Mouse (Mus musculus): Measurements from ENCODE around the gene Gm3448. TPM values are rescaled to one million over a fixed set of nuclear protein-coding genes. Genes with fewer than 3 reads are reported as not detected.
"Not testable (repeated sequence)": the region's sequence is repeated elsewhere in the genome, so short reads cannot be mapped to it uniquely, and the experiment has no call there.

The Gm3448 gene
- polyA plus RNA-seq, 1 experiment from 2014 or later = 4.0 TPM

- peak; percentile 33 for ATAC-seq (replicated peaks; ENCODE audit: low FRiP score)
- under 1% methylated on average over 4 of the region's 7 CpGs for WGBS
- not testable (repeated sequence) for H3K4me2 ChIP-seq
These were observed 63.5 kb downstream of the Gm3448 start for GRCm38 (mm10) chr17:14977718-14978361.

DNA sequence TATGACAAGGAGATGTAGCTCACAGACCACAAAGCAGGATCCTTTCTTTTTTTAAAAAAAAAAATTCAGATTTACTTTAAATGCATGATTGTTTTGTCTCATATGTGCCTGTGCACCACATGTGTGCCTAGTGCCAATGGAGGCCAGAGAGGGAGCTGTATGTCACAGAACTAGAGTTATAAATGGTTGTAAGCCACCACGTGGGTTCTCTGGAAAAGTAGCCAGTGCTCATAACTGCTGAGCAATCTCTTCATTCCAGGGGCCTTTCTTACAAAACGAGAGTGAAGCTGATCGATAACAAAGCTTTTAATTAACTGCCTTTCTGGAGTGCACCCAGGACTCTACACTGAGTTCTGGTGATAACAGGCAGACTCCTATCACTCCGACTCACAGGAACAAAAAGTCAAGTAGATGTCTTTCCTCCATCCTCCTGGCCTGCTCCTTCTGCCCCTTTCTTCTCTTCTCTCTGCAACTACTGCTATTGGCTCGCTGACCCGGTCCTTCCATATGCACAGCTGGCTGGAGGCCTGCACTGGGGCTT lies 72.9 kb downstream of the Gm3448 start:
- not testable (repeated sequence) for ATAC-seq (replicated peaks; ENCODE audit: low FRiP score); H3K36me3 ChIP-seq; H3K9me3 ChIP-seq (replicated peaks); H3K27me3 ChIP-seq; H3K4me2 ChIP-seq; H3K4me3 ChIP-seq (replicated peaks); H3K27ac ChIP-seq; H3K9ac ChIP-seq; H3K4me1 ChIP-seq
- WGBS = no CpG with 5 or more reads among the region's 6 CpGs

More at GRCm38 (mm10) chr17:14977718-14978361, 63.5 kb downstream of the Gm3448 start:
- 0 out of 2 replicates have a peak overlapping the region, but pooled peaks have one; percentile 17 for H3K4me3 ChIP-seq (replicated peaks)
- H3K27me3 ChIP-seq; H3K9ac ChIP-seq; H3K27ac ChIP-seq; H3K36me3 ChIP-seq; H3K4me1 ChIP-seq; H3K9me3 ChIP-seq (replicated peaks): not testable (repeated sequence)

GRCm38 (mm10) chr17:14961557-14962154 lies 79.7 kb downstream of the Gm3448 start:
- WGBS = no CpG with 5 or more reads among the region's 44 CpGs
- not testable (repeated sequence) for H3K4me3 ChIP-seq (replicated peaks); H3K27me3 ChIP-seq; H3K4me1 ChIP-seq; H3K27ac ChIP-seq; H3K9me3 ChIP-seq (replicated peaks); H3K9ac ChIP-seq; H3K4me2 ChIP-seq
- ATAC-seq (replicated peaks; ENCODE audit: low FRiP score) = peak; percentile 92
- H3K36me3 ChIP-seq = peaks cover 13% of the 10 kb centered on the region

GRCm38 (mm10) chr17:14960951-14961556 lies 80.3 kb downstream of the Gm3448 start, which contains the start of gene Phf10:
Gene Phf10 (minus strand): TSS chr17:14961273.
- under 1% methylated on average over 46 of the region's 100 CpGs for WGBS
- Histone ChIP-seq H3K4me3 (replicated peaks) (peak within 1 kb of the TSS; percentile 78), H3K27ac (peak within 1 kb of the TSS; percentile 82), H3K36me3 (peaks cover 16% of the 10 kb centered on the region), H3K4me2 (peak within 1 kb of the TSS; percentile 80), H3K9ac (peak within 1 kb of the TSS; percentile 58)
- peak; percentile 86 for ATAC-seq (replicated peaks; ENCODE audit: low FRiP score)
- H3K27me3 ChIP-seq; H3K4me1 ChIP-seq; H3K9me3 ChIP-seq (replicated peaks): not testable (repeated sequence)

DNA sequence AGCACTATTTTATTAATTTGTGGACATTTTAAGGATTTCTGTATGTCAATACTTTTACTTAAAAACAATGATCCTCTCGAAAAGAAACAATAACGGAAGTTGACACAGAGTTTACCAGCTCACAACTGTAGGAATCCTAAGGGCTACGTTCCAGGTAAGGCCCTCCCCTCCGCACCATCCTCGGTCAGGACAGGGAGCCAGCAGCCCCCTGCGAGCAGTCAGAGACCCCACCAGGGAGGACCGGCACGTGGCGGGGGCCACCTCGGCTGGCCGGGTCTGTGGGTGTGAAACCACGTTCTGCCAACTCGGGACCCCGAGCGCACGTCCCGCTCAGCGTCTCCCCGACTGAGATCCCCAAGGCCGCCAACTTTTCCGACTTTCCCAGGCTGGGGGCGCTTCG lies 80.8 kb downstream of the Gm3448 start:
- Histone ChIP-seq H3K4me1 (peaks cover 8% of the 10 kb centered on the region), H3K9ac (peak overlapping the region; percentile 58), H3K4me2 (peak overlapping the region; percentile 80), H3K4me3 (replicated peaks) (peak overlapping the region; percentile 78), H3K27me3 (no peaks in the 10 kb centered on the region), H3K27ac (no peak overlapping the region; the same call in 1 of the 2 replicates), H3K9me3 (replicated peaks) (no peaks in the 10 kb centered on the region), H3K36me3 (peaks cover 16% of the 10 kb centered on the region)
- WGBS = under 1% methylated on average over 21 of the region's 23 CpGs
- ATAC-seq (replicated peaks; ENCODE audit: low FRiP score) = peak; percentile 28

DNA sequence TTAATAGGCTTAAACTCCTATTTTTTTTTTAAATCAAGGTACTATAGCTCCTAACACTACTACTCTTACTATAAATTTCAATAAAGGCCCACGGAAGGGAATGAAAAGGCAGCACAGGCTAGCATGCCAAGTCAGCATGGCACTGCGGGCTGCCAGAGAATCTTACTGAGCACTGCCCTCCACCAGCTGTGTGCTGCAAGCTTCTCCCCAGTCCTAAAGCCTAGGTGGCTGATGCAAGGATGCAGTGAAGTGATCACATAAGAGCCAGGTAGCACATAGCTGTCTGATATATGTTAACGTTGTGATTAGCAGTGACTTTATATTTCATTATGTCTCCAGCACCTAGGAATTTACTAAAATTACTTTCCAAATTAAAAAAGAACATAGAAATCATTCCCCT lies 81.4 kb downstream of the Gm3448 start:
- peaks cover 17% of the 10 kb centered on the region for H3K36me3 ChIP-seq

DNA sequence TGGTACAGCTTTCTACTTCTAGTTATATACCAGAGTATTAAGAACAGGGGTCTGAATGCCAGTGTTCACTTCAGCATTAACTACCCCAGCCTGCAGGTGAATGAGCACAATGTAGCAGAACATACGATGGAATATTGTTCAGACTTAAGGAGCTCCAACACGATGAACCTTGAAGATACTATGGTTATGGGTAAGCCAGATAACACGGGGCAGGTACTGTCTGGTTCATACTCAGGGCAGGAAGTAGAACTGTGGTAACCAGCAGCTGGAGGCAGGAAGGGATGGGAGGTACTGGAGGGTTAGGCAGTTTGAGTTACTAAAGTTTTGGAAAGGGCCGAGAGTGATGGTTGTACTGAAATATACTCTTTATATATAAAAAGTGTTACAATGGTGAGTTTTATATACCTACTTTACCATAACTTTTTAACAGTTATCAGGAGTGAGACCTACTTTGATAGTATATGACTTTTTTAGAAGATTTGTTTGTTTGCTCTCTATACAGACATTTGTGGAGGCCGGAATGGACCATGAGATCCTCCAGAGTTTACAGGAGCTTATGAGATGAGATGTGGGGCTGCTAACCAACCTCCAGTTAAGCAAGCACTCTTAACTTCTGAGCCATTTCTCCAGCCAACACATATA lies 82.5 kb downstream of the Gm3448 start:
- WGBS = 89% methylated on average over 5 of the region's 5 CpGs
- Histone ChIP-seq H3K4me1 (peaks cover 8% of the 10 kb centered on the region), H3K9me3 (replicated peaks) (no peaks in the 10 kb centered on the region), H3K4me2 (no peak overlapping the region), H3K27me3 (no peaks in the 10 kb centered on the region), H3K4me3 (replicated peaks) (no peak overlapping the region), H3K9ac (no peak overlapping the region), H3K36me3 (peaks cover 29% of the 10 kb centered on the region), H3K27ac (no peak overlapping the region)
- ATAC-seq (replicated peaks; ENCODE audit: low FRiP score) = no peak

More for the DNA sequence above, 81.4 kb downstream of the Gm3448 start:
- peak overlapping the region; percentile 33 for H3K4me3 ChIP-seq (replicated peaks)
- WGBS = 22% methylated on average over 3 of the region's 3 CpGs
- H3K27ac ChIP-seq = no peak overlapping the region
- H3K4me2 ChIP-seq = peak overlapping the region; percentile 80
- 0 out of 2 replicates have a peak overlapping the region, but pooled peaks have one; percentile 23 for H3K9ac ChIP-seq
- no peaks in the 10 kb centered on the region for H3K9me3 ChIP-seq (replicated peaks)
- ATAC-seq (replicated peaks; ENCODE audit: low FRiP score) = no peak
- H3K27me3 ChIP-seq = no peaks in the 10 kb centered on the region
- H3K4me1 ChIP-seq = peaks cover 8% of the 10 kb centered on the region

DNA sequence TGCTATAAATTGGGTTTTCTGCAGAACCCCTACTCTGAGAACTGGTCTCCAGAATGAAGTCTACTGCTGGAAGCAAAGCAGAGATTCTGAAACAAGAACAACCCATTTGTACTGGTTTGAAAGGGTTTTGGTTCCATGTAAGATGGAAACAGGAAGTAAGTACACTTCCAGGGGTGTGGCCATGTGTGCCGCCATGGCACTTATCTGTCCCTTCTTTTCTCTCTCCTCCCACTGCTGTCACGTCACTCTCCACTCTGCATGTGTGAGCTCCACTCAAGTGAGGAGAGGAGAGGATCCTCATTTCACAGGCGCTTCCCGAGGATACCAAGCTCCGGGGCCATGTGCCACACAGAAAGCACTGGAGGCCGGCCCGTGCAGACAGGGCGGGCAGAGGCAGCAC lies 87.9 kb downstream of the Gm3448 start:
- no peak overlapping the region for H3K4me2 ChIP-seq
- H3K9ac ChIP-seq = no peak overlapping the region
- H3K36me3 ChIP-seq = peaks cover 74% of the 10 kb centered on the region
- H3K9me3 ChIP-seq (replicated peaks) = no peaks in the 10 kb centered on the region
- no peak overlapping the region for H3K4me3 ChIP-seq (replicated peaks)
- no peak for ATAC-seq (replicated peaks; ENCODE audit: low FRiP score)
- H3K4me1 ChIP-seq = no peaks in the 10 kb centered on the region
- WGBS = 82% methylated on average over 8 of the region's 8 CpGs
- H3K27me3 ChIP-seq = no peaks in the 10 kb centered on the region
- no peak overlapping the region for H3K27ac ChIP-seq

GRCm38 (mm10) chr17:14949161-14949827 lies 92.0 kb downstream of the Gm3448 start:
- Histone ChIP-seq H3K4me1 (peaks cover 9% of the 10 kb centered on the region), H3K4me3 (replicated peaks) (no peak overlapping the region), H3K36me3 (peaks cover 80% of the 10 kb centered on the region), H3K9me3 (replicated peaks) (no peaks in the 10 kb centered on the region), H3K27me3 (no peaks in the 10 kb centered on the region), H3K9ac (no peak overlapping the region), H3K4me2 (no peak overlapping the region), H3K27ac (no peak overlapping the region)
- WGBS = 88% methylated on average over 7 of the region's 7 CpGs
- no peak for ATAC-seq (replicated peaks; ENCODE audit: low FRiP score)

All from kidney, embryonic 15.5 days (tissue).